11 mouse cellular contexts compared by ENCODE assay signal in genomic region chr16:17920586-17920985, GRCm38 (mm10). TPM values are rescaled to one million over a fixed set of nuclear protein-coding genes. Genes with fewer than 3 reads are reported as not detected.
DNase-seq lines count a peak whose midpoint lies in the region; ATAC-seq and TF ChIP-seq lines count a peak whose summit lies in the region.
"Had no signal": no experiment of that assay in that cellular context is flagged by ENCODE, and none has a peak within 500 bp of the region (broad histone marks: within the 10 kb centered on the region; RNA-seq: fewer than 3 reads in every experiment).

No protein-coding gene starts in this region.

- no peak for DNase-seq in heart, postnatal 0 days (ENCODE audit: low spot score)
- no peak for DNase-seq in heart, postnatal 10 days
- no peak for DNase-seq in embryonic facial prominence, embryonic 14.5 days (ENCODE audit: low spot score)
- DNase-seq in left cerebral cortex, adult 8-10 months (ENCODE audit: low spot score in 2 of 2) = no peak
- DNase-seq in cerebellum, postnatal 36 days = no peak
- no peak for DNase-seq in layer of hippocampus, adult 9-11 months

- ATAC-seq in heart, postnatal 0 days (ENCODE audit: insufficient read depth, low read depth) = no peak
- ATAC-seq in embryonic facial prominence, embryonic 14.5 days (ENCODE audit: low read depth) = no peak
- no peak for ATAC-seq in limb, embryonic 13.5 days (ENCODE audit: low FRiP score, low read depth)
- no peak for ATAC-seq in neural tube, embryonic 15.5 days (ENCODE audit: low FRiP score)

- no peak for TF ChIP-seq CTCF in heart, postnatal 0 days (IDR thresholded peaks at IDR 0.05; ENCODE audit: low read depth)

- H3K36me3 ChIP-seq in heart, postnatal 0 days (replicated peaks; ENCODE audit: control insufficient read depth, insufficient read depth, low read length) = 0 out of 2 replicates have a peak, but pooled peaks cover 2% of the 10 kb centered on the region
- 0 out of 2 replicates have a peak, but pooled peaks cover 6% of the 10 kb centered on the region for H3K36me3 ChIP-seq in embryonic facial prominence, embryonic 14.5 days (ENCODE audit: control insufficient read depth, insufficient read depth, low read length)
- peaks cover 12% of the 10 kb centered on the region for H3K36me3 ChIP-seq in limb, embryonic 13.5 days
- peaks cover 13% of the 10 kb centered on the region for H3K36me3 ChIP-seq in neural tube, embryonic 15.5 days

- H3K27ac ChIP-seq in heart, postnatal 0 days (ENCODE audit: low read depth) = no peak overlapping the region
- H3K27ac ChIP-seq in embryonic facial prominence, embryonic 14.5 days (replicated peaks; ENCODE audit: low read depth, low read length) = no peak overlapping the region
- H3K27ac ChIP-seq in limb, embryonic 13.5 days = no peak overlapping the region
- no peak overlapping the region for H3K27ac ChIP-seq in neural tube, embryonic 15.5 days (replicated peaks)

- H3K9me3 ChIP-seq in heart, postnatal 0 days (replicated peaks; ENCODE audit: control insufficient read depth, low read length) = no peaks in the 10 kb centered on the region
- no peaks in the 10 kb centered on the region; the same call in 1 of the 2 replicates for H3K9me3 ChIP-seq in embryonic facial prominence, embryonic 14.5 days (ENCODE audit: control insufficient read depth, low read length)
- no peaks in the 10 kb centered on the region for H3K9me3 ChIP-seq in limb, embryonic 13.5 days
- no peaks in the 10 kb centered on the region for H3K9me3 ChIP-seq in neural tube, embryonic 15.5 days (replicated peaks)
- H3K9me3 ChIP-seq: G1E had no signal

- WGBS in heart, postnatal 0 days = 11% methylated on average over 20 of the region's 20 CpGs
- WGBS in embryonic facial prominence, embryonic 14.5 days = 7% methylated on average over 20 of the region's 20 CpGs
- WGBS in limb, embryonic 13.5 days = 12% methylated on average over 20 of the region's 20 CpGs
- 11% methylated on average over 20 of the region's 20 CpGs for WGBS in neural tube, embryonic 15.5 days

- H3K27me3 ChIP-seq in heart, postnatal 0 days (ENCODE audit: control insufficient read depth, insufficient read depth, low read length) = peaks cover 28% of the 10 kb centered on the region
- peaks cover 46% of the 10 kb centered on the region for H3K27me3 ChIP-seq in embryonic facial prominence, embryonic 14.5 days (replicated peaks; ENCODE audit: control insufficient read depth, insufficient read depth, low read length)
- H3K27me3 ChIP-seq in limb, embryonic 13.5 days = peaks cover 55% of the 10 kb centered on the region
- peaks cover 44% of the 10 kb centered on the region for H3K27me3 ChIP-seq in neural tube, embryonic 15.5 days (replicated peaks)

- H3K4me3 ChIP-seq in heart, postnatal 0 days (ENCODE audit: low read depth, low read length) = no peak overlapping the region
- peak overlapping the region; percentile 63; the same call in 1 of the 2 replicates for H3K4me3 ChIP-seq in embryonic facial prominence, embryonic 14.5 days (ENCODE audit: low read depth, low read length)
- H3K4me3 ChIP-seq in limb, embryonic 13.5 days = peak overlapping the region; percentile 87; the same call in 1 of the 2 replicates
- no peak overlapping the region for H3K4me3 ChIP-seq in neural tube, embryonic 15.5 days (replicated peaks)

- peak overlapping the region; percentile 97 for H3K4me2 ChIP-seq in heart, postnatal 0 days (ENCODE audit: low read depth, low read length)
- 0 out of 2 replicates have a peak overlapping the region, but pooled peaks have one; percentile 92 for H3K4me2 ChIP-seq in embryonic facial prominence, embryonic 14.5 days (ENCODE audit: low read depth, low read length)
- peak overlapping the region; percentile 97 for H3K4me2 ChIP-seq in limb, embryonic 13.5 days (replicated peaks)
- H3K4me2 ChIP-seq in neural tube, embryonic 15.5 days = peak overlapping the region; percentile 98

- peaks cover 13% of the 10 kb centered on the region; the same call in 1 of the 2 replicates for H3K4me1 ChIP-seq in heart, postnatal 0 days (ENCODE audit: control insufficient read depth, insufficient read depth)
- peaks cover 6% of the 10 kb centered on the region; the same call in 1 of the 2 replicates for H3K4me1 ChIP-seq in embryonic facial prominence, embryonic 14.5 days (ENCODE audit: control insufficient read depth, insufficient read depth, low read length)
- H3K4me1 ChIP-seq in limb, embryonic 13.5 days = peaks cover 23% of the 10 kb centered on the region
- peaks cover 38% of the 10 kb centered on the region for H3K4me1 ChIP-seq in neural tube, embryonic 15.5 days

- 0 out of 2 replicates have a peak overlapping the region, but pooled peaks have one; percentile 40 for H3K9ac ChIP-seq in heart, postnatal 0 days (replicated peaks; ENCODE audit: low read depth, low read length)
- H3K9ac ChIP-seq in embryonic facial prominence, embryonic 14.5 days (ENCODE audit: low read depth, low read length) = peak overlapping the region; percentile 83
- peak overlapping the region; percentile 94 for H3K9ac ChIP-seq in limb, embryonic 13.5 days
- H3K9ac ChIP-seq in neural tube, embryonic 15.5 days (replicated peaks) = peak overlapping the region; percentile 36

- intact Hi-C loops in heart, postnatal 10 days (cut with DNase I) = no loop called here

- no peak for TF ChIP-seq EP300 in heart, postnatal 0 days (IDR thresholded peaks at IDR 0.05; ENCODE audit: low read depth)

RNA-seq across cellular contexts. Expression of gene Gsc2, which starts 5.7 kb away (rescaled TPM):
- not detected in 2 replicates for total RNA-seq in heart, postnatal 0 days (2014; rRNA removed; ENCODE audit: low replicate concordance)
- polyA plus RNA-seq in heart, postnatal 0 days (2015; fragmentation: Nextera tagmentation; extraction: Ambion mirVana) = not detected in 2 replicates
- not detected for total RNA-seq in heart, postnatal 10 days (2021)
- polyA plus RNA-seq in embryonic facial prominence, embryonic 14.5 days (2014; fragmentation: Nextera tagmentation; extraction: Ambion mirVana) = not detected in 2 replicates
- 0.13 TPM in 1 of 2 replicates, not detected in the other for polyA plus RNA-seq in limb, embryonic 13.5 days (2015; fragmentation: Nextera tagmentation; extraction: Ambion mirVana)
- polyA plus RNA-seq in neural tube, embryonic 15.5 days (2015; fragmentation: Nextera tagmentation; extraction: Ambion mirVana) = 0.15 TPM in 1 of 2 replicates, not detected in the other
- under 1 TPM in 1 of 4 experiments, not detected in 3; 0.52 TPM for total RNA-seq in left cerebral cortex, adult 8-10 months (2022)
- total RNA-seq: common myeloid progenitor, adult 5-6 weeks; G1E had no signal
- polyA plus RNA-seq: G1E, macrophage had no signal

RNA-seq across cellular contexts. Expression of gene Slc25a1, which starts 7.4 kb away (rescaled TPM):
- 38.2 and 46.8 TPM in 2 replicates for total RNA-seq in heart, postnatal 0 days (2014; rRNA removed; ENCODE audit: low replicate concordance)
- polyA plus RNA-seq in heart, postnatal 0 days (2015; fragmentation: Nextera tagmentation; extraction: Ambion mirVana) = 14.8 and 17.5 TPM in 2 replicates
- 10 to 100 TPM; 12.7 to 13.5 TPM for total RNA-seq in heart, postnatal 10 days (2021)
- polyA plus RNA-seq in embryonic facial prominence, embryonic 14.5 days (2014; fragmentation: Nextera tagmentation; extraction: Ambion mirVana) = 56.6 and 60.3 TPM in 2 replicates
- 84.0 and 85.0 TPM in 2 replicates for polyA plus RNA-seq in limb, embryonic 13.5 days (2015; fragmentation: Nextera tagmentation; extraction: Ambion mirVana)
- polyA plus RNA-seq in neural tube, embryonic 15.5 days (2015; fragmentation: Nextera tagmentation; extraction: Ambion mirVana) = 187 and 221 TPM in 2 replicates
- 10 to 100 TPM; 37.6 to 52.4 (median 45.9) TPM for total RNA-seq in left cerebral cortex, adult 8-10 months (2022)

RNA-seq across cellular contexts. Expression of gene Ess2, which starts 9.4 kb away (rescaled TPM):
- 25.4 and 28.3 TPM in 2 replicates for total RNA-seq in heart, postnatal 0 days (2014; rRNA removed; ENCODE audit: low replicate concordance)
- 18.5 and 19.4 TPM in 2 replicates for polyA plus RNA-seq in heart, postnatal 0 days (2015; fragmentation: Nextera tagmentation; extraction: Ambion mirVana)
- total RNA-seq in heart, postnatal 10 days (2021) = 10 to 100 TPM; 16.3 to 16.5 TPM
- 26.2 and 28.7 TPM in 2 replicates for polyA plus RNA-seq in embryonic facial prominence, embryonic 14.5 days (2014; fragmentation: Nextera tagmentation; extraction: Ambion mirVana)
- 49.8 and 50.7 TPM in 2 replicates for polyA plus RNA-seq in limb, embryonic 13.5 days (2015; fragmentation: Nextera tagmentation; extraction: Ambion mirVana)
- polyA plus RNA-seq in neural tube, embryonic 15.5 days (2015; fragmentation: Nextera tagmentation; extraction: Ambion mirVana) = 40.7 and 42.5 TPM in 2 replicates
- total RNA-seq in left cerebral cortex, adult 8-10 months (2022) = 10 to 100 TPM; 27.0 to 34.5 (median 32.0) TPM

RNA-seq across cellular contexts. Expression of gene Tssk2, which starts 22.1 kb away (rescaled TPM):
- total RNA-seq in heart, postnatal 0 days (2014; rRNA removed; ENCODE audit: low replicate concordance) = not detected in 2 replicates
- polyA plus RNA-seq in heart, postnatal 0 days (2015; fragmentation: Nextera tagmentation; extraction: Ambion mirVana) = not detected in 2 replicates
- total RNA-seq in heart, postnatal 10 days (2021) = not detected
- polyA plus RNA-seq in embryonic facial prominence, embryonic 14.5 days (2014; fragmentation: Nextera tagmentation; extraction: Ambion mirVana) = 0.13 TPM in 1 of 2 replicates, not detected in the other
- polyA plus RNA-seq in limb, embryonic 13.5 days (2015; fragmentation: Nextera tagmentation; extraction: Ambion mirVana) = 0.17 TPM in 1 of 2 replicates, not detected in the other
- not detected in 2 replicates for polyA plus RNA-seq in neural tube, embryonic 15.5 days (2015; fragmentation: Nextera tagmentation; extraction: Ambion mirVana)
- not detected for total RNA-seq in left cerebral cortex, adult 8-10 months (2022)
- total RNA-seq: common myeloid progenitor, adult 5-6 weeks; G1E had no signal
- polyA plus RNA-seq: G1E, macrophage had no signal

RNA-seq across cellular contexts. Expression of gene Dgcr2, which starts 22.2 kb away (rescaled TPM):
- total RNA-seq in heart, postnatal 0 days (2014; rRNA removed; ENCODE audit: low replicate concordance) = 61.8 and 78.5 TPM in 2 replicates
- 30.4 and 31.9 TPM in 2 replicates for polyA plus RNA-seq in heart, postnatal 0 days (2015; fragmentation: Nextera tagmentation; extraction: Ambion mirVana)
- 10 to 100 TPM; 50.8 to 52.7 TPM for total RNA-seq in heart, postnatal 10 days (2021)
- 81.9 and 86.8 TPM in 2 replicates for polyA plus RNA-seq in embryonic facial prominence, embryonic 14.5 days (2014; fragmentation: Nextera tagmentation; extraction: Ambion mirVana)
- 97.8 and 105 TPM in 2 replicates for polyA plus RNA-seq in limb, embryonic 13.5 days (2015; fragmentation: Nextera tagmentation; extraction: Ambion mirVana)
- polyA plus RNA-seq in neural tube, embryonic 15.5 days (2015; fragmentation: Nextera tagmentation; extraction: Ambion mirVana) = 97.7 and 99.0 TPM in 2 replicates
- 100 to 1,000 TPM in 2 of 4 experiments, 10 to 100 TPM in 2; 97.2 to 104 (median 101) TPM for total RNA-seq in left cerebral cortex, adult 8-10 months (2022)

Comparison
In these comparisons a context has a peak if more than half of its experiments do, and no peak if none do; other contexts are left out.
1. H3K4me3 ChIP-seq: peak in embryonic facial prominence, embryonic 14.5 days (single experiment) and limb, embryonic 13.5 days (single experiment); none in heart, postnatal 0 days (single experiment) and neural tube, embryonic 15.5 days (single experiment).
2. H3K9ac ChIP-seq: peak in every context shown above with its lines; median percentile 94 in limb, embryonic 13.5 days; 83 in embryonic facial prominence, embryonic 14.5 days; 40 in heart, postnatal 0 days; 36 in neural tube, embryonic 15.5 days.
3. Peak in every context shown above with its lines, with median percentiles within 50 percentile points of each other: H3K4me2 ChIP-seq.